Mouse (Mus musculus) hindbrain, postnatal 0 days (tissue): ENCODE measurements around the gene Tnpo3. TPM values are rescaled to one million over a fixed set of nuclear protein-coding genes. Genes with fewer than 3 reads are reported as not detected.

Experiments
- ATAC-seq: fragments of 200-750 bp; cut with Nextera tagmentation; 2 replicates; pipeline ENCODE4 v1.8.0; 2017; ENCODE audit warnings: mild to moderate bottlenecking, moderate TSS enrichment, moderate library complexity
- DNase-seq: peaks from one replicate; pipeline ENCODE4 v3.0.0-alpha.2; 2015; ENCODE audit warnings: low spot score
- H3K27ac ChIP-seq: fragments of 300-500 bp; sonication (generic); 2 replicates; pipeline ENCODE4 v1.5.1; 2014; ENCODE audit warnings: mild to moderate bottlenecking
- H3K27me3 ChIP-seq: fragments of 300-500 bp; sonication (generic); 2 replicates; pipeline ENCODE4 v1.6.1; 2014; ENCODE audit warnings: low read length, mixed read lengths; ENCODE audit not compliant: insufficient read depth
- H3K36me3 ChIP-seq: fragments of 300-500 bp; sonication (generic); 2 replicates; pipeline ENCODE4 v1.6.1; 2014; ENCODE audit warnings: low read length, mixed read lengths; ENCODE audit not compliant: insufficient read depth
- H3K4me1 ChIP-seq: fragments of 300-500 bp; sonication (generic); 2 replicates; pipeline ENCODE4 v1.6.1; 2014; ENCODE audit warnings: antibody characterized with exemption, low read length, mixed read lengths; ENCODE audit not compliant: insufficient read depth
- H3K4me2 ChIP-seq: fragments of 300-500 bp; sonication (generic); 2 replicates; pipeline ENCODE4 v1.6.1; 2014; ENCODE audit warnings: low read depth, mild to moderate bottlenecking, low read length, moderate library complexity, mixed read lengths
- H3K4me3 ChIP-seq: fragments of 300-500 bp; sonication (generic); 2 replicates; pipeline ENCODE4 v1.5.1; 2014; ENCODE audit warnings: low read length
- H3K9ac ChIP-seq: fragments of 300-500 bp; sonication (generic); replicated peaks from 2 replicates; pipeline ENCODE4 v1.6.1; 2014; ENCODE audit warnings: mild to moderate bottlenecking, low read length, moderate library complexity, mixed read lengths
- H3K9me3 ChIP-seq: fragments of 300-500 bp; sonication (generic); 2 replicates; pipeline ENCODE4 v1.6.1; 2016; ENCODE audit warnings: low read length, mixed read lengths
- CTCF ChIP-seq: IDR thresholded peaks from 2 replicates; pipeline ENCODE4 v1.5.1; 2016; ENCODE audit warnings: antibody characterized with exemption, control low read depth, low read depth
- WGBS: fragments of 180-500 bp; shearing (Covaris S2); extraction: QIAGEN DNeasy Blood & Tissue Kit; methylation state at CpG from one replicate; pipeline ENCODE4 v1.1.7; 2014; 5-methylcytosine and 5-hydroxymethylcytosine counted together
- polyA plus RNA-seq: library from polyadenylated mRNA; unstranded; fragments of >200 nt; fragmentation: Nextera tagmentation; extraction: Ambion mirVana; gene quantifications from 2 replicates; pipeline ENCODE4 v1.2.1, GENCODE M21; 2015
- total RNA-seq: library from RNA; depleted of rRNA; stranded (reverse); fragments of >200 nt; gene quantifications from 2 replicates; pipeline ENCODE4 v1.2.3, GENCODE M21; 2014

Tnpo3 gene
- total and polyA plus RNA-seq, 2 experiments from 2014 or later = 57.3 to 79.2 TPM

- Histone ChIP-seq H3K27ac (no peak overlapping the region), H3K4me1 (no peaks in the 10 kb centered on the region), H3K4me3 (no peak overlapping the region), H3K4me2 (no peak overlapping the region), H3K27me3 (no peaks in the 10 kb centered on the region), H3K9ac (no peak overlapping the region), H3K36me3 (peaks cover 28% of the 10 kb centered on the region; the same call in 1 of the 2 replicates), H3K9me3 (no peaks in the 10 kb centered on the region)
- DNase-seq = no peak
- 83% methylated on average over 8 of the region's 8 CpGs for WGBS
- TF ChIP-seq CTCF = no peak
- no peak for ATAC-seq
These were observed 70.2 kb downstream of the Tnpo3 start for GRCm38 (mm10) chr6:29539502-29539901.

- DNase-seq (no peak), ATAC-seq (no peak)
- peaks cover 16% of the 10 kb centered on the region; the same call in 1 of the 2 replicates for H3K36me3 ChIP-seq
- no peak for TF ChIP-seq CTCF
- 77% methylated on average over 3 of the region's 3 CpGs for whole genome bisulfite sequencing
- H3K4me1 ChIP-seq = no peaks in the 10 kb centered on the region
- no peak overlapping the region for H3K9ac ChIP-seq
- H3K4me3 ChIP-seq = no peak overlapping the region
- H3K27ac ChIP-seq = no peak overlapping the region
- H3K4me2 ChIP-seq = no peak overlapping the region
- no peaks in the 10 kb centered on the region for H3K27me3 ChIP-seq
- H3K9me3 ChIP-seq = no peaks in the 10 kb centered on the region
These were observed 72.5 kb downstream of the Tnpo3 start for GRCm38 (mm10) chr6:29537221-29537620.

GRCm38 (mm10) chr6:29536651-29537193 lies 73.0 kb downstream of the Tnpo3 start:
- 62% methylated on average over 4 of the region's 4 CpGs for WGBS
- no peak overlapping the region for H3K4me2 ChIP-seq
- DNase-seq = peak; percentile 56

GRCm38 (mm10) chr6:29535316-29535715 lies 74.4 kb downstream of the Tnpo3 start:
- Histone ChIP-seq H3K4me3 (no peak overlapping the region), H3K9me3 (no peaks in the 10 kb centered on the region), H3K9ac (no peak overlapping the region), H3K4me1 (no peaks in the 10 kb centered on the region), H3K27ac (no peak overlapping the region), H3K36me3 (peaks cover 5% of the 10 kb centered on the region; the same call in 1 of the 2 replicates), H3K27me3 (peaks cover 6% of the 10 kb centered on the region; the same call in 1 of the 2 replicates), H3K4me2 (no peak overlapping the region)
- no peak for DNase-seq
- WGBS = 70% methylated on average over 6 of the region's 6 CpGs
- ATAC-seq = no peak
- no peak for TF ChIP-seq CTCF

More at GRCm38 (mm10) chr6:29536651-29537193, 73.0 kb downstream of the Tnpo3 start:
- H3K4me1 ChIP-seq = no peaks in the 10 kb centered on the region
- H3K27ac ChIP-seq = no peak overlapping the region
- peak; percentile 55; the same call in 1 of the 2 replicates for TF ChIP-seq CTCF
- 0 out of 2 replicates have a peak, but pooled peaks have one; percentile 22 for ATAC-seq
- H3K9me3 ChIP-seq = no peaks in the 10 kb centered on the region
- H3K4me3 ChIP-seq = no peak overlapping the region
- H3K27me3 ChIP-seq = no peaks in the 10 kb centered on the region
- H3K9ac ChIP-seq = no peak overlapping the region
- H3K36me3 ChIP-seq = peaks cover 16% of the 10 kb centered on the region; the same call in 1 of the 2 replicates

GRCm38 (mm10) chr6:29530050-29530449 lies 79.6 kb downstream of the Tnpo3 start:
- Histone ChIP-seq H3K27ac (no peak overlapping the region), H3K4me2 (no peak overlapping the region), H3K4me3 (no peak overlapping the region), H3K27me3 (peaks cover 31% of the 10 kb centered on the region), H3K9ac (no peak overlapping the region), H3K36me3 (no peaks in the 10 kb centered on the region), H3K4me1 (peaks cover 5% of the 10 kb centered on the region; the same call in 1 of the 2 replicates), H3K9me3 (no peaks in the 10 kb centered on the region)
- TF ChIP-seq CTCF = no peak
- WGBS = 69% methylated on average over 4 of the region's 4 CpGs
- DNase-seq (no peak), ATAC-seq (no peak)

- Histone ChIP-seq H3K4me1 (peaks cover 5% of the 10 kb centered on the region; the same call in 1 of the 2 replicates), H3K9me3 (no peaks in the 10 kb centered on the region), H3K9ac (no peak overlapping the region), H3K36me3 (no peaks in the 10 kb centered on the region), H3K27ac (no peak overlapping the region), H3K27me3 (peaks cover 31% of the 10 kb centered on the region), H3K4me2 (no peak overlapping the region), H3K4me3 (no peak overlapping the region)
- 29% methylated on average over 2 of the region's 2 CpGs for WGBS
- DNase-seq = no peak
- ATAC-seq = no peak
- no peak for TF ChIP-seq CTCF
These were observed 80.3 kb downstream of the Tnpo3 start for GRCm38 (mm10) chr6:29529444-29529820.

GRCm38 (mm10) chr6:29528561-29529443 lies 80.9 kb downstream of the Tnpo3 start:
- Histone ChIP-seq H3K4me3 (no peak overlapping the region), H3K9ac (no peak overlapping the region), H3K36me3 (no peaks in the 10 kb centered on the region), H3K4me2 (no peak overlapping the region), H3K4me1 (peaks cover 5% of the 10 kb centered on the region; the same call in 1 of the 2 replicates), H3K27ac (no peak overlapping the region), H3K27me3 (peaks cover 31% of the 10 kb centered on the region), H3K9me3 (no peaks in the 10 kb centered on the region)
- WGBS = 25% methylated on average over 13 of the region's 13 CpGs
- DNase-seq (no peak), ATAC-seq (0 out of 2 replicates have a peak, but pooled peaks have one; percentile 27)
- no peak for TF ChIP-seq CTCF
